Mouse (Mus musculus): ENCODE measurements at regions not wholly inside any gene's neighbourhood (a gene's known extent, or its start where the extent isn't known, plus 50 kb on each side); places are given as distances from the start of the nearest gene placed in this dataset.

- Histone ChIP-seq H3K27me3 (replicated peaks) (no peaks in the 10 kb centered on the region), H3K9ac (no peak overlapping the region), H3K4me2 (no peak overlapping the region), H3K4me1 (replicated peaks) (peaks cover 23% of the 10 kb centered on the region), H3K27ac (ENCODE audit: poor library complexity, severe bottlenecking) (no peak overlapping the region), H3K36me3 (no peaks in the 10 kb centered on the region), H3K4me3 (no peak overlapping the region), H3K9me3 (replicated peaks) (no peaks in the 10 kb centered on the region)
- WGBS: 79% methylated on average over 5 of the region's 5 CpGs
- ATAC-seq (ENCODE audit: insufficient number of reproducible peaks, low FRiP score): no peak
Measured at GRCm38 (mm10) chr1:179864537-179865226, 61.2 kb upstream of the Ahctf1 start.

DNA sequence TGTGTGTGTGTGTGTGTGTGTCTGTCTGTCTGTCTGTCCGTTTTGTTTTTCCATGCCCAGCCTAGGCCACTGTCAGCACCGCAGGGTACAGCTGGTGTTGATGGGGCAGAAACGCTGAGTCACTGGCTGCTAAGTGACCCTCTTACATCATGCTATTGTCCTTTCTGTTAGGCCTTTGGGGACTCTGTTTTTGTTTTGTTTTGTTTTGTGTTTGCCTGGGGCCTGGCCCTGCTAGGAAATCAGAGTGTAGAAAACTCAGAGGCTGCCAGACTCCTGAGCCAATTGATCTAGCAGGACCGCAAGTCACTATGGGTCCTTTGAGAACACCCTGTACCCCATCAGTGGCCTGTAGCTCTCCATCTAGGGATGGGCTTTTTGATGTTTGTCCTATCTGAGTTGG is 59.9 kb upstream of the Ahctf1 start:
- H3K9ac ChIP-seq: no peak overlapping the region
- no peak overlapping the region for H3K27ac ChIP-seq (ENCODE audit: poor library complexity, severe bottlenecking)
- H3K4me3 ChIP-seq: no peak overlapping the region
- peaks cover 23% of the 10 kb centered on the region for H3K4me1 ChIP-seq (replicated peaks)
- no peak overlapping the region for H3K4me2 ChIP-seq
- H3K9me3 ChIP-seq (replicated peaks): no peaks in the 10 kb centered on the region
- no peaks in the 10 kb centered on the region for H3K36me3 ChIP-seq
- no peaks in the 10 kb centered on the region for H3K27me3 ChIP-seq (replicated peaks)
- peak; percentile 76; the same call in 1 of the 2 replicates for ATAC-seq (ENCODE audit: insufficient number of reproducible peaks, low FRiP score)
- WGBS: 53% methylated on average over 4 of the region's 4 CpGs

DNA sequence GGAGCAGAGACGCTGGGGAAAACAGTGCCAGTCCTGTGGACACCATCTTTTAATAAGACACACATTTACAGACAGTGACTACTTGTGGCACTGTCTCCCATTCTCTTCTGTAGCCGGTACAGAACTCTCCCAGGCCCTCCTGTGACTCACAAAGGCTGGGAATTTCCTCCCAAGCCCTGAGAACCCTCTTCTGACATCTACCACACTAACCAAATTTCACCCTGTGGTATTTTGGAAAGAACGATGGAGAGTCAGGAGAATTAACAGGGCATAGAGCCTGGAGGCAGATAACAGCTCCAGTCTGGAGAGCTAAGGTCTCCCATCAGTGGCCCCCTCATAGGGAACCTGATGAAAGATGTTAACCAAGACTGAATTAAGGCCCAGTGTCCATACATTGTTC is 59.5 kb upstream of the Ahctf1 start:
- 41% methylated on average over 3 of the region's 3 CpGs for WGBS
- H3K27me3 ChIP-seq (replicated peaks): no peaks in the 10 kb centered on the region
- no peak overlapping the region for H3K27ac ChIP-seq (ENCODE audit: poor library complexity, severe bottlenecking)

DNA sequence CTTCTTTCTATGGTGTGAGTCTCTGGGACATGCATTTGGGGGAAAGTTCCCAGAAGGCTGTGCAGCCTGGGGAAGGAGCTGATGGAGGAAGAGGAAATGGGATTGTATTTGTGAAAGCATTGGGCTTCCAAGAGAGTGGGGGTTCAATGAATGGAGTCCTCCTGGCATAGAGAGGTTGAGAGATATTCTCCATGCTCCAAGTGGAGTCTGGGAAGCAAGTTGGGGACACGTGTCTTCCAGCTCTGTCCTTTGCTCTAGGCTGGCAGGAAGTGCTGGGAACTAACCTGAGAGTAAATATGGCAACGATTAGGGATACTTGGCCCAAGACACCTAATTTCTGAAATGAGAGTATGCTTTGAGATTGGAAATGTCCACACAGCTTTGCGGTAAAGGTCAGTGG is 58.3 kb upstream of the Ahctf1 start:
- Histone ChIP-seq H3K9ac (no peak overlapping the region), H3K27me3 (replicated peaks) (no peaks in the 10 kb centered on the region), H3K4me3 (no peak overlapping the region), H3K27ac (ENCODE audit: poor library complexity, severe bottlenecking) (no peak overlapping the region), H3K36me3 (no peaks in the 10 kb centered on the region), H3K4me1 (replicated peaks) (peaks cover 22% of the 10 kb centered on the region), H3K9me3 (replicated peaks) (no peaks in the 10 kb centered on the region), H3K4me2 (no peak overlapping the region)
- 84% methylated on average over 3 of the region's 3 CpGs for WGBS
- ATAC-seq (ENCODE audit: insufficient number of reproducible peaks, low FRiP score): no peak

More for the DNA sequence above, 59.5 kb upstream of the Ahctf1 start:
- H3K4me2 ChIP-seq: no peak overlapping the region
- no peak overlapping the region for H3K4me3 ChIP-seq
- no peak overlapping the region for H3K9ac ChIP-seq
- no peak for ATAC-seq (ENCODE audit: insufficient number of reproducible peaks, low FRiP score)
- H3K4me1 ChIP-seq (replicated peaks): peaks cover 23% of the 10 kb centered on the region
- no peaks in the 10 kb centered on the region for H3K36me3 ChIP-seq
- no peaks in the 10 kb centered on the region for H3K9me3 ChIP-seq (replicated peaks)

DNA sequence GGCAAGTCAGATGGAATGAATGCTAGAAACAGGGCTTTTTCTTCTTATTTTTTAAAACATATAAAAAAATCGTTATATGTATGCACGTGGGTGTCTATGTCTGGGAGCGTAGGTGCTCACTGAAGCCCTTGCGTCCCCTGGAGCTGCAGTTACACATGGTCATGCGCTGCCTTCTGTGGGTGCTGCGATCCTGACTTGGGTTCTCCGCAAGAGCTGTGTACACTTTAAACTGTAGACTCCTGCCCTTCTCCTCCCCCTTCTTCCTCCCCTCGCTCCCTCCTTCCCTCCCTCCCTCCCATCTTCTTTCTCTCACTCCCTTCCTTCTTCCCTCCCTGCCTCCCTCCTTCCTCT is 56.0 kb upstream of the Ahctf1 start:
- Histone ChIP-seq H3K9ac (no peak overlapping the region), H3K4me1 (replicated peaks) (peaks cover 9% of the 10 kb centered on the region), H3K27ac (ENCODE audit: poor library complexity, severe bottlenecking) (no peak overlapping the region), H3K9me3 (replicated peaks) (no peaks in the 10 kb centered on the region), H3K36me3 (no peaks in the 10 kb centered on the region), H3K27me3 (replicated peaks) (no peaks in the 10 kb centered on the region), H3K4me2 (no peak overlapping the region), H3K4me3 (no peak overlapping the region)
- no peak for ATAC-seq (ENCODE audit: insufficient number of reproducible peaks, low FRiP score)
- WGBS: 80% methylated on average over 8 of the region's 8 CpGs

GRCm38 (mm10) chr1:179858780-179859551 is 55.5 kb upstream of the Ahctf1 start:
- H3K4me2 ChIP-seq: peak overlapping the region; percentile 43

DNA sequence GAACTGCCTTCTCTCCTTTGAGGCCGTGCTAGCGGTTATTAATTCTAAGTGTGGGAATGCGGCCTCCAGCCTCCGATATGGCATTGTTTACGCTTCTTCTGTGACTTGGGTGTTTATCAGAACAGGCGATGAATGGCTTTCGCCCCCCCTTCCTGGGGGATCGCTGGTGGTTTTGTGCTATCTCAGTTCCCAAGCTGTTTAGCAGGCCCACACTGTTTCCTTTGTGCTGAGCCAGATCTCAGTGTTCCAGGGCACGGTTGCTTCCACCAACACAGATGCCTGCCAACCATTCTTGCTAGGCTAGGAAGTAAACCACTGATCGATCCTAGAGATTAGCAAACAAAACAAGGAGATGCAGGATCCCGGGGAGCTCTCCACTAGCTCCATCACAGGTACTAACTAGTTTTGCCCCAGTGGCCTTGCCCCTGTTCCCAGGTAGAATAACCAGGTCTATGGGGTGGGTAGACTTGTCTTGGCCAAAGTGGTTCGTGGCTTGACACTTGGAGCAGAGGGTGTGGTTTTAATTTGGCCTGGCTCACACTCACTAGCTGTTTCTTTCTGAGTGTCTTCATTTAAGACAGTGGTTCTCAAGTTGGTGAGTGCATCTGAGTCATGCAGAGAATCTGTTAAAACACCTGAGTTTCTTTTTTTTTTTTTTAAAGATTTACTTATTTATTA is 50.9 kb upstream of the Ahctf1 start:
- ATAC-seq (ENCODE audit: insufficient number of reproducible peaks, low FRiP score): peak; percentile 63
- no peaks in the 10 kb centered on the region for H3K36me3 ChIP-seq
- H3K4me3 ChIP-seq: no peak overlapping the region
- peaks cover 6% of the 10 kb centered on the region; the same call in 1 of the 2 replicates for H3K9me3 ChIP-seq (replicated peaks)
- WGBS: 23% methylated on average over 12 of the region's 12 CpGs
- peak overlapping the region; percentile 32 for H3K4me2 ChIP-seq
- peak overlapping the region; percentile 25 for H3K9ac ChIP-seq
- H3K27ac ChIP-seq (ENCODE audit: poor library complexity, severe bottlenecking): no peak overlapping the region
- H3K4me1 ChIP-seq (replicated peaks): peaks cover 5% of the 10 kb centered on the region
- H3K27me3 ChIP-seq (replicated peaks): no peaks in the 10 kb centered on the region

More at GRCm38 (mm10) chr1:179858780-179859551, 55.5 kb upstream of the Ahctf1 start:
- no peak for ATAC-seq (ENCODE audit: insufficient number of reproducible peaks, low FRiP score)
- 41% methylated on average over 14 of the region's 14 CpGs for WGBS
- Histone ChIP-seq H3K4me3 (no peak overlapping the region), H3K27me3 (replicated peaks) (no peaks in the 10 kb centered on the region), H3K4me1 (replicated peaks) (peaks cover 13% of the 10 kb centered on the region), H3K27ac (ENCODE audit: poor library complexity, severe bottlenecking) (no peak overlapping the region), H3K9me3 (replicated peaks) (no peaks in the 10 kb centered on the region), H3K36me3 (no peaks in the 10 kb centered on the region), H3K9ac (no peak overlapping the region)

All from heart, embryonic 12.5 days (tissue).